Mouse (Mus musculus) liver, adult (tissue): Measurements from ENCODE around the gene Fam173b.

Experiments used
- GATA4 ChIP-seq: IDR thresholded peaks from 2 replicates; pipeline ENCODE4 v1.6.1; 2014; ENCODE audit warnings: mild to moderate bottlenecking, low read length; ENCODE audit not compliant: insufficient replicate concordance

Fam173b gene

GRCm38 (mm10) chr15:31601646-31602374 lies at the start of gene Fam173b, which contains the start of gene Cct5:
Gene Fam173b, plus strand, starts transcription at chr15:31601852.
Gene Cct5, minus strand, starts transcription at chr15:31601804.
- no peak; the same call in 1 of the 2 replicates for TF ChIP-seq GATA4

- TF ChIP-seq GATA4: no peak
These were observed 46.8 kb upstream of the Fam173b start for GRCm38 (mm10) chr15:31554855-31555254.

GRCm38 (mm10) chr15:31561390-31561789 lies 40.3 kb upstream of the Fam173b start:
- no peak for TF ChIP-seq GATA4

GRCm38 (mm10) chr15:31561976-31562375 lies 39.7 kb upstream of the Fam173b start:
- no peak for TF ChIP-seq GATA4

- no peak for TF ChIP-seq GATA4
These were observed 38.8 kb upstream of the Fam173b start for GRCm38 (mm10) chr15:31562847-31563246.

GRCm38 (mm10) chr15:31563577-31564546 lies 37.8 kb upstream of the Fam173b start:
- TF ChIP-seq GATA4: peak; percentile 91

GRCm38 (mm10) chr15:31565184-31565583 lies 36.5 kb upstream of the Fam173b start, which contains the start of gene Cmbl:
Gene Cmbl, plus strand, starts transcription at chr15:31565389.
- no peak for TF ChIP-seq GATA4

- no peak for TF ChIP-seq GATA4
These were observed 35.9 kb upstream of the Fam173b start for GRCm38 (mm10) chr15:31565786-31566185.

- no peak for TF ChIP-seq GATA4
These were observed 34.2 kb upstream of the Fam173b start for GRCm38 (mm10) chr15:31567431-31567830.

GRCm38 (mm10) chr15:31568581-31568996 lies 33.1 kb upstream of the Fam173b start:
- TF ChIP-seq GATA4: no peak; the same call in 1 of the 2 replicates

- TF ChIP-seq GATA4: no peak
These were observed 32.2 kb upstream of the Fam173b start for GRCm38 (mm10) chr15:31569325-31570022.

- no peak for TF ChIP-seq GATA4
These were observed 30.7 kb upstream of the Fam173b start for GRCm38 (mm10) chr15:31570959-31571358.

- no peak for TF ChIP-seq GATA4
These were observed 29.5 kb upstream of the Fam173b start for GRCm38 (mm10) chr15:31571906-31572722.

- no peak for TF ChIP-seq GATA4
These were observed 28.4 kb upstream of the Fam173b start for GRCm38 (mm10) chr15:31573287-31573686.
